ENCODE assay signal across 31 mouse cellular contexts in genomic region chr13:99279351-99279750, GRCm38 (mm10).
DNase-seq lines count a peak whose midpoint lies in the region; ATAC-seq and TF ChIP-seq lines count a peak whose summit lies in the region.
"Had no signal": no experiment of that assay in that cellular context is flagged by ENCODE, and none has a peak within 500 bp of the region (broad histone marks: within the 10 kb centered on the region; RNA-seq: fewer than 3 reads in every experiment).

No protein-coding gene starts in this region.

- no peak overlapping the region for H3K27ac ChIP-seq in heart, postnatal 0 days (ENCODE audit: low read depth)
- H3K27ac ChIP-seq in heart, embryonic 11.5 days (ENCODE audit: low read depth, low read length): no peak overlapping the region
- H3K27ac ChIP-seq: embryonic facial prominence, embryonic 13.5 days; gastrocnemius, adult 2 months; hindbrain, embryonic 10.5 days; hindbrain, postnatal 0 days; intestine, embryonic 15.5 days; liver, embryonic 12.5 days; midbrain, embryonic 12.5 days; neural tube, embryonic 13.5 days; stomach, postnatal 0 days had no signal

- TF ChIP-seq EP300 in heart, postnatal 0 days (IDR thresholded peaks at IDR 0.05; ENCODE audit: low read depth): no peak

- no peaks in the 10 kb centered on the region for H3K27me3 ChIP-seq in heart, postnatal 0 days (ENCODE audit: control insufficient read depth, insufficient read depth, low read length)
- no peaks in the 10 kb centered on the region for H3K27me3 ChIP-seq in heart, embryonic 11.5 days (ENCODE audit: control insufficient read depth, insufficient read depth, low read length)
- H3K27me3 ChIP-seq: embryonic facial prominence, embryonic 13.5 days; intestine, embryonic 15.5 days; liver, embryonic 12.5 days; midbrain, embryonic 12.5 days; neural tube, embryonic 13.5 days had no signal

- H3K4me3 ChIP-seq in heart, postnatal 0 days (ENCODE audit: low read depth, low read length): no peak overlapping the region
- no peak overlapping the region for H3K4me3 ChIP-seq in heart, embryonic 11.5 days (ENCODE audit: low read depth, low read length)
- H3K4me3 ChIP-seq: embryonic facial prominence, embryonic 13.5 days; gastrocnemius, adult 2 months; hindbrain, embryonic 10.5 days; intestine, embryonic 15.5 days; liver, embryonic 12.5 days; megakaryocyte, embryonic 14.5 days; midbrain, embryonic 12.5 days; neural tube, embryonic 13.5 days had no signal

- no peak overlapping the region for H3K4me2 ChIP-seq in heart, postnatal 0 days (ENCODE audit: low read depth, low read length)
- no peak overlapping the region for H3K4me2 ChIP-seq in heart, embryonic 11.5 days
- H3K4me2 ChIP-seq: embryonic facial prominence, embryonic 13.5 days; intestine, embryonic 15.5 days; liver, embryonic 12.5 days; midbrain, embryonic 12.5 days; neural tube, embryonic 13.5 days had no signal

- peak; percentile 49; the same call in 1 of the 2 replicates for ATAC-seq in heart, postnatal 0 days (ENCODE audit: insufficient read depth, low read depth)
- no peak for ATAC-seq in heart, embryonic 11.5 days (replicated peaks; ENCODE audit: insufficient number of reproducible peaks, low FRiP score, low TSS enrichment)
- ATAC-seq: activated CD4-positive, CD25-positive, alpha-beta regulatory T cell, adult 4 months; CD4-positive, CD25-positive, alpha-beta regulatory T cell, adult 4 months; forebrain, embryonic 16.5 days; hindbrain, postnatal 0 days; intestine, embryonic 15.5 days; liver, embryonic 12.5 days; lung, postnatal 0 days had no signal

- peak; percentile 62 for DNase-seq in heart, postnatal 0 days (ENCODE audit: low spot score)
- peak; percentile 65 for DNase-seq in ovary, postnatal 36 days (ENCODE audit: low spot score)
- DNase-seq in ovary, postnatal 14 days (ENCODE audit: low spot score): no peak
- peak; percentile 43 to 57 for DNase-seq in adrenal gland, adult 18-20 months (ENCODE audit: low spot score in 2 of 2)
- peak; percentile 71 for DNase-seq in adrenal gland, postnatal 25 days
- no peak for DNase-seq in layer of hippocampus, adult 11-12 months (ENCODE audit: low spot score)
- DNase-seq in urinary bladder, adult 18-20 months (ENCODE audit: low spot score in 2 of 2): no peak
- DNase-seq: cerebellum, adult 11-12 months; cerebellum, adult 9-11 months; embryo, embryonic 11 days; gastrocnemius, adult 2 months; gastrocnemius, postnatal 36 days; kidney, adult 2 months; lung, adult 18-20 months; lung, postnatal 4 days; right cerebral cortex, postnatal 4 days; thymus, postnatal 4 days had no signal

- 37% methylated on average over 10 of the region's 10 CpGs for WGBS in heart, postnatal 0 days
- 61% methylated on average over 10 of the region's 10 CpGs for WGBS in heart, embryonic 11.5 days (ENCODE audit: insufficient replicate concordance)

- H3K36me3 ChIP-seq in heart, postnatal 0 days (replicated peaks; ENCODE audit: control insufficient read depth, insufficient read depth, low read length): no peaks in the 10 kb centered on the region
- no peaks in the 10 kb centered on the region for H3K36me3 ChIP-seq in heart, embryonic 11.5 days (ENCODE audit: control insufficient read depth, insufficient read depth, low read length)
- H3K36me3 ChIP-seq: embryonic facial prominence, embryonic 13.5 days; hindbrain, embryonic 10.5 days; intestine, embryonic 15.5 days; liver, embryonic 12.5 days; midbrain, embryonic 12.5 days; neural tube, embryonic 13.5 days had no signal

- H3K9me3 ChIP-seq in heart, postnatal 0 days (replicated peaks; ENCODE audit: control insufficient read depth, low read length): peaks cover 6% of the 10 kb centered on the region; the same call in 1 of the 2 replicates
- H3K9me3 ChIP-seq in heart, embryonic 11.5 days (replicated peaks; ENCODE audit: control insufficient read depth, low read length): no peaks in the 10 kb centered on the region
- H3K9me3 ChIP-seq: embryonic facial prominence, embryonic 13.5 days; hindbrain, embryonic 10.5 days; intestine, embryonic 15.5 days; liver, embryonic 12.5 days; midbrain, embryonic 12.5 days; neural tube, embryonic 13.5 days had no signal

- H3K4me1 ChIP-seq in heart, postnatal 0 days (ENCODE audit: control insufficient read depth, insufficient read depth): no peaks in the 10 kb centered on the region
- H3K4me1 ChIP-seq in heart, embryonic 11.5 days (ENCODE audit: control insufficient read depth, insufficient read depth, low read length): peaks cover 3% of the 10 kb centered on the region; the same call in 1 of the 2 replicates
- H3K4me1 ChIP-seq: intestine, embryonic 15.5 days; liver, embryonic 12.5 days; megakaryocyte, embryonic 14.5 days had no signal

- no peak overlapping the region for H3K9ac ChIP-seq in heart, postnatal 0 days (replicated peaks; ENCODE audit: low read depth, low read length)
- no peak overlapping the region for H3K9ac ChIP-seq in heart, embryonic 11.5 days (ENCODE audit: low read depth, low read length)
- H3K9ac ChIP-seq: embryonic facial prominence, embryonic 13.5 days; intestine, embryonic 15.5 days; liver, embryonic 12.5 days; midbrain, embryonic 12.5 days; neural tube, embryonic 13.5 days had no signal

- no peak for TF ChIP-seq CTCF in heart, postnatal 0 days (IDR thresholded peaks at IDR 0.05; ENCODE audit: low read depth)

Comparison
In these comparisons a context has a peak if more than half of its experiments do, and no peak if none do; other contexts are left out.
1. DNase-seq: peak in heart, postnatal 0 days (single experiment), ovary, postnatal 36 days (single experiment), adrenal gland, adult 18-20 months (2 of 2) and adrenal gland, postnatal 25 days (single experiment); none in ovary, postnatal 14 days (single experiment), layer of hippocampus, adult 11-12 months (single experiment) and urinary bladder, adult 18-20 months (0 of 2).